Mouse (Mus musculus) heart, embryonic 13.5 days (tissue): ENCODE measurements at regions not wholly inside any gene's neighbourhood (a gene's known extent, or its start where the extent isn't known, plus 50 kb on each side); places are given as distances from the start of the nearest gene placed in this dataset.

Experiments used
- ATAC-seq: fragments of 200-750 bp; cut with Nextera tagmentation; 2 replicates; pipeline ENCODE4 v1.8.0; 2017; ENCODE audit warnings: moderate TSS enrichment; ENCODE audit not compliant: insufficient number of reproducible peaks, low FRiP score, low TSS enrichment; ENCODE audit errors: extremely low read depth
- H3K27ac ChIP-seq: fragments of 300-500 bp; sonication (generic); replicated peaks from 2 replicates; pipeline ENCODE4 v1.5.1; 2015; ENCODE audit warnings: moderate library complexity, mild to moderate bottlenecking, inconsistent platforms
- H3K27me3 ChIP-seq: fragments of 300-500 bp; sonication (generic); replicated peaks from 2 replicates; pipeline ENCODE4 v1.6.1; 2015; ENCODE audit warnings: mild to moderate bottlenecking, inconsistent platforms
- H3K36me3 ChIP-seq: fragments of 300-500 bp; sonication (generic); 2 replicates; pipeline ENCODE4 v1.6.1; 2015; ENCODE audit warnings: mild to moderate bottlenecking, inconsistent platforms
- H3K4me1 ChIP-seq: fragments of 300-500 bp; sonication (generic); 2 replicates; pipeline ENCODE4 v1.6.1; 2015; ENCODE audit warnings: inconsistent platforms
- H3K4me2 ChIP-seq: fragments of 300-500 bp; sonication (generic); 2 replicates; pipeline ENCODE4 v1.6.1; 2015; ENCODE audit warnings: inconsistent platforms, mild to moderate bottlenecking, moderate library complexity
- H3K4me3 ChIP-seq: fragments of 300-500 bp; sonication (generic); 2 replicates; pipeline ENCODE4 v1.5.1; 2015; ENCODE audit warnings: moderate library complexity, mild to moderate bottlenecking, inconsistent platforms
- H3K9ac ChIP-seq: fragments of 300-500 bp; sonication (generic); 2 replicates; pipeline ENCODE4 v1.6.1; 2015; ENCODE audit warnings: inconsistent platforms, mild to moderate bottlenecking, moderate library complexity
- H3K9me3 ChIP-seq: fragments of 300-500 bp; sonication (generic); 2 replicates; pipeline ENCODE4 v1.6.1; 2016; ENCODE audit warnings: inconsistent platforms
- WGBS: fragments of 180-500 bp; shearing (Covaris S2); methylation state at CpG from one replicate; pipeline ENCODE4 v1.1.7; 2015; ENCODE audit warnings: mixed read lengths; 5-methylcytosine and 5-hydroxymethylcytosine counted together

DNA sequence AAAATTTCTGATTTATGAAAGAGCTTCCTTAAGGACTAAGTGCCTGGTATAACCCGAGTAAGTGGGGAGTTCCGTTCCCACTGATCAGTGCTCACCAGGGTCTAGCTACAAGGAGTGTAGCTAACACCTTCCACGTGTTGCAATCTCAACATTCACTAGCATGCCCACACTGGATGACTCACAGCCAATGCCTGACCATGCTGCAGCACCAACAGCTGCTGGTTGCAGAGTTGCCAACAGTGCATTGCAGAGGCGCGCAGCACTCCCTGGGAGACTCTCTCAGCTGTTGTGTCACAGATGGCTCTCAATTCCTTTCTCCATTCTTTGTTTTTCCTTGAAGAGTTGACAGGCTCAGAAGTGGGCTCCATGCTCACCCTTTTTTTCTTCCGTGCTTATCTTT is 787.5 kb upstream of the Tenm3 start:
- Histone ChIP-seq H3K4me1 (no peaks in the 10 kb centered on the region), H3K4me2 (no peak overlapping the region), H3K27ac (no peak overlapping the region), H3K4me3 (no peak overlapping the region), H3K36me3 (no peaks in the 10 kb centered on the region), H3K9ac (no peak overlapping the region), H3K27me3 (no peaks in the 10 kb centered on the region), H3K9me3 (no peaks in the 10 kb centered on the region)
- no peak for ATAC-seq
- WGBS, result 52% methylated on average over 6 of the region's 6 CpGs

DNA sequence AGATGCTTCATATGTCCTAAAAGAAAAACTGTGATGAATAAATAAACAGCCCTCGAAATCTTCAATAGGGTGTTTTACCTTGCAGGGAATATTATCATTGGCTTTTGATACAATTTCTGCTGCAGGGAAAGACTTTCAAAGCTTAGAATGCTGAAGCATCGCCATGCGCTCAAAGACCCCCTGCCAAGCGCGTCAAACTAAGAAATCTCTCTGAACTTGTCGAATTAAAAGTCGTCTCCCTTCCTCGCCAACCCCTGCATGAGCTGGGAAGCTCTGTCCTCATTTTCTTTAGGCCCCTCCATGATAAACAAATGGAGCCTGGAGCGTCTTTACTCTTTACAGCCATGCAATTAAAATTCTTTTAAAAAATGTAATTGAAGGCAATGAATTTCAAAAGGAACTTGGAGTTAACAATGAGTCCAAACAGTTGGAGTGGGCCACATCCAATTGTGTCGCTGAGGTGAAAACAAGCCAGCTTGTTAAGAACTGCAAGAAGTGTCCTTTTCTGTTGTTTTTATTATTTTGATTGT is 784.3 kb upstream of the Tenm3 start:
- 42% methylated on average over 10 of the region's 10 CpGs for WGBS
- Histone ChIP-seq H3K4me2 (no peak overlapping the region), H3K27me3 (no peaks in the 10 kb centered on the region), H3K4me1 (no peaks in the 10 kb centered on the region), H3K27ac (no peak overlapping the region), H3K9me3 (no peaks in the 10 kb centered on the region), H3K4me3 (no peak overlapping the region), H3K9ac (no peak overlapping the region), H3K36me3 (no peaks in the 10 kb centered on the region)
- no peak for ATAC-seq

DNA sequence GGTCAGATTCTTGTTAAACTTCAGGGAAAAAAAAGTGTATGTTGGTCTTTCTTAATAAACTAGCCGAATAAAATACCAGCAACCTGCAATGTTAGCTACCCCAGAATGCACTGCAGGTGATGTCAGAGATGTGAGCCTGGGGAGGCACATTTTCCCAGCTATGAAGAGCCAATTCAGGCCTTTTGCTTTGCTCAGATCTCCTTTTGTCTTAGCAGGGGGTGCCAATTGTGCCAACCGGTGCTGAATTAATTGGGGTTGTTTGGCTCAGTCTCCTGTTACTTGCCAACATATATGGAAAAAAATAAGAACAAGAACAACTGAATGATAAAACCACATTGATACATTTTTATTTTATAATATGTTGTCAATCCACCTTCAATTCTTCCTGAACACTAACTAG is 751.8 kb upstream of the Tenm3 start:
- 69% methylated on average over 2 of the region's 2 CpGs for WGBS

DNA sequence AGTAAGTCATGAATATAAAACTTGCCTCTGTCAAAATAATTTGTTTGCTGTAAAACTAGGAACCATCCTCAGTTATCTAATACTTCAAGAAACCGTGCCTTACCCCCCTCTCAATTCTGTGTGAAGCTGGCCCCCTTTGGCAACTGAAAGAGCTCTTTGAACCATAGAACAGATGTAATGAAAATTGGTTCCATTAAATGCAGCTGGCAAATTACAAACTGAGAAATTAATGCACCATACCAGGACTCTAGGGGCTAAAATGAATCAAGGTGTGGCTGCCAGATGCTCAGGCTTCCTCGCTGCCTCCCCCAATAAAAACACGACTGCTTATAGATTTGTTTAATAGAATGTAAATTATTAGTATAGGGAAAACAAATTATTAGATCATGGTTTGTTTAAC is 723.7 kb upstream of the Tenm3 start:
- no peaks in the 10 kb centered on the region for H3K36me3 ChIP-seq
- H3K9ac ChIP-seq, result no peak overlapping the region
- no peak for ATAC-seq
- H3K27me3 ChIP-seq, result no peaks in the 10 kb centered on the region
- H3K27ac ChIP-seq, result no peak overlapping the region
- H3K9me3 ChIP-seq, result no peaks in the 10 kb centered on the region
- no peaks in the 10 kb centered on the region for H3K4me1 ChIP-seq
- WGBS, result 66% methylated on average over 3 of the region's 3 CpGs
- H3K4me3 ChIP-seq, result no peak overlapping the region
- no peak overlapping the region for H3K4me2 ChIP-seq

More for the DNA sequence above, 751.8 kb upstream of the Tenm3 start:
- Histone ChIP-seq H3K9me3 (no peaks in the 10 kb centered on the region), H3K4me3 (no peak overlapping the region), H3K9ac (no peak overlapping the region), H3K27me3 (no peaks in the 10 kb centered on the region), H3K4me1 (no peaks in the 10 kb centered on the region), H3K36me3 (no peaks in the 10 kb centered on the region), H3K4me2 (no peak overlapping the region), H3K27ac (no peak overlapping the region)
- no peak for ATAC-seq

DNA sequence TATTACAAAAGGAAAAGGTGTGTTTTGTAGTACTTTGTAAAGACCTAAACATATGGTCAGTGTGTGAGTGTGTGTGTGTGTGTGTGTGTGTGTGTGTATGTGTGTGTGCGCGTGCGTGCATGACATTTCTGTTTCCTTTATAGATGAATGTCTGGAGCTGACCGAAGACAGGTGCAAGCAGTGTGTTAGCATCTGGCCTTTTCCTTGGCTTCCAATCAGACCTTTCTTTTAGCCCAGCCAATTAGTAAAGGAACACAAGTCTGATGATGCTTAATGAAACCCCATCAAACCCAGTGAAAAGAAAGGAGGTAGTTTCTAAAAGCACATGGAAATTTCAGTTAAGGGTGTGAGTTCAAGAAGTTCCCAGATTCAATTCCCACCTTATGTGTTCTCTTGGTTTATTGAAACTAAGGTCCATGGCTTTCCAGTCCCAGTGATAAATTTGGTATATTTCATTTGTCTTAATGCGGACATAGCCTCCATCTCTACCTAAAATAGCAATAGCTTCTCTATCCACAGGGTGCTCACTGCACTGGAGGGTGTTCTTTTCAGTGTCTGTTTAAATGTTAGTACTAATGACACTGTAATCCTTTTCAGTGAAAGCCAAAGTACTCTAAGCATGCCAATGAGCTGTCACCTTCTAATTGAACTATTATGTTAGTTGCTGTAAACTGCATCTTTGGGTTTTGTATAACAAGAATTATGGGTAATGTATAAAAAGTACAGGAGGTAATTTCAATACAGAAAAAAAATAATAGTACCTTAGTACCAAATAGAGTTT is 719.9 kb upstream of the Tenm3 start:
- Histone ChIP-seq H3K4me1 (no peaks in the 10 kb centered on the region), H3K36me3 (no peaks in the 10 kb centered on the region), H3K4me3 (no peak overlapping the region), H3K27ac (no peak overlapping the region), H3K27me3 (no peaks in the 10 kb centered on the region), H3K9ac (no peak overlapping the region), H3K4me2 (no peak overlapping the region), H3K9me3 (no peaks in the 10 kb centered on the region)
- 88% methylated on average over 5 of the region's 5 CpGs for WGBS
- no peak for ATAC-seq

DNA sequence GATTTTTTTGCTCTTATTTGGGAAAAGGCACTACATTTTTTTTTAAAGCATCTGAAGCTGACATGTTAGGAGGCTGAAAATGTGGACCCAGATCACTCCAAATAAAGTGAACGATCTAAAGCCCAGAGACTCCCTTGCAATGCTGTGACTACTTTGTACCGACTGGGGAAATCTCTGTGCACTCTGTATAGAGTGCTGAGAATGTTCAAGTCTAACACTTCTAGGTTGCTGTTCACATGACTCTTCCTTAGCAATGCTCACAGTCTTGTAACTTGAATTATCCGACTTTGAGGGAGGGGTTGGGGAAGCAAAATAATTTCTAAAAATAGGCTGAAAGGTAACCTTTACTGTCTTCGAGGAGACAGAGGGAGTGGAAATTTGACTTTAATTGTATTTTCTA is 719.2 kb upstream of the Tenm3 start:
- no peak overlapping the region for H3K4me2 ChIP-seq
- H3K4me3 ChIP-seq, result no peak overlapping the region
- H3K27me3 ChIP-seq, result no peaks in the 10 kb centered on the region
- H3K9ac ChIP-seq, result no peak overlapping the region
- no peaks in the 10 kb centered on the region for H3K36me3 ChIP-seq
- H3K27ac ChIP-seq, result no peak overlapping the region
- WGBS, result 69% methylated on average over 4 of the region's 4 CpGs
- no peak for ATAC-seq
- H3K4me1 ChIP-seq, result no peaks in the 10 kb centered on the region
- H3K9me3 ChIP-seq, result no peaks in the 10 kb centered on the region

DNA sequence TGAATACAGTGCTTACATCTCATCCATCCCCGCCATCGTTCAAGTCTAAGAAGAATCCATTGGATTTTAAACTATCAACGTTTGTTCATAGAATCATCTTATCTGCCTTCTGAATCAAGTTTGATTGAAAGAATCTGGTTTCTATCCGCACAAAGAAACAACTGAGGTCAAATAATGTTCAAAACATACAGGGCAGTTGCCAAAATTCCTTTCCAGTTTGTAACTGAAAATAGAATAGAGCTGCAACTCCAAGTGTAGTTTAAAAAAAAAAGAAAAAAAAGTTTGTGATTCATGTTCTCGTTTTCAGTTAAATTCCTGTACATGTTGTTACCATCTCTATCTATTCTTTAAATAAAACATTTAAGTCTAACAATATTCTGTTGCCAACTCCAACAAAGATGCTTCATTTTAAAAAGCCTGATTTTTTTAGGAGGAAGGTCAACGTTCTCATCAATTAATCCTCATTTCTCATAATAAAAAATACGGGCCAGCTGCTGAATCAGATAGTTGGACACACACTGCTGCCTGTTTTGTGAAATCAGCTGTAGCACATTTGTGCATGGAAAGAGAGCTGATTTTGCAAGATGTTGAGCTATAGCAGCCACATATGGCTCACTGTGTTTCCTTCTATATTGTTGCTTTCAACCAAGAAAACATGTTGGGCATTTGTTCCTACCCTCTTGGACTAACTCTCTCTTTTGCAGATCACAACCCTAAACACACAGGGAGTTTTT is 712.1 kb upstream of the Tenm3 start:
- WGBS, result 66% methylated on average over 7 of the region's 7 CpGs
- H3K9ac ChIP-seq, result no peak overlapping the region
- H3K27me3 ChIP-seq, result no peaks in the 10 kb centered on the region
- H3K36me3 ChIP-seq, result no peaks in the 10 kb centered on the region
- H3K9me3 ChIP-seq, result no peaks in the 10 kb centered on the region
- H3K4me2 ChIP-seq, result no peak overlapping the region
- H3K4me1 ChIP-seq, result peaks cover 12% of the 10 kb centered on the region; the same call in 1 of the 2 replicates
- H3K27ac ChIP-seq, result no peak overlapping the region
- ATAC-seq, result no peak
- H3K4me3 ChIP-seq, result no peak overlapping the region

DNA sequence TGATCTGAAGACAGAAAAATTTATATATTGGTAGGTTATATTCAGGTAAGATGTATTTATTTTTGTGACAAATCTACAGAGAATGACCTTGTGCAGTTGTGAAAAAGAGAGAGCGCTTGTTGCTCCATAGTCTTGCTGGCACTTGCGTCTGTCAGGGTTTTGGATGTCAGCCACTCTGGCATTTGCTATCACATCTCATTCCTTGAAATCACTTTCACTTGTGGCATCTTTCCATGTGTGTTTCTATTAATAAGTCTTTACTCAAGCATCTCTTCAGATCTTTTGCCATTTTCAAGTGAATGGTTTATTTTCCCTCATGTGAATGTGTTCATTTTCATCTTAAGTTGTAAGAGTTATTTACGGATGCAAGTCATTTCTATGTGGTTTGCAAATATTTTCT is 709.4 kb upstream of the Tenm3 start:
- ATAC-seq, result no peak

DNA sequence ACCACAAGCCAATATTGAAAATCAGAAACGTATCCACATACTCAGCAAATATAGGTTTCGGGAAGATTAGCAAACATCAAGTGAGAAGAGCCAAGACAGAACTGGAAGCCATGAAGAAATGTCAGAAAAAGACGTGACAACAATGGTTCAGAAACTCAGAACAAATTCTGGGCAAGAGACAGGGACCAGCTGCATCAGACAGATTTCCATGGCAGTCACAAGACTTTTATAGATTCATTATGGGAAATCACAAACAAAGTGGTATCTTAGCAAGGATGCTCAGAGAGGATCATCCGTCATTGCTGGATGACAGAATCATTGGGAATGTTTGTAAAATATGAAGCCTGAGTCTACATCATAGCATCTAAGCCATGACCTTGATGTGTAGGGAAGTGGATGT is 699.6 kb upstream of the Tenm3 start:
- no peak overlapping the region for H3K9ac ChIP-seq
- WGBS, result 81% methylated on average over 4 of the region's 4 CpGs
- no peaks in the 10 kb centered on the region for H3K9me3 ChIP-seq
- no peaks in the 10 kb centered on the region for H3K36me3 ChIP-seq
- H3K4me1 ChIP-seq, result no peaks in the 10 kb centered on the region
- no peak overlapping the region for H3K27ac ChIP-seq
- H3K4me3 ChIP-seq, result no peak overlapping the region
- H3K27me3 ChIP-seq, result no peaks in the 10 kb centered on the region
- no peak for ATAC-seq
- H3K4me2 ChIP-seq, result no peak overlapping the region

More for the DNA sequence above, 709.4 kb upstream of the Tenm3 start:
- peaks cover 12% of the 10 kb centered on the region; the same call in 1 of the 2 replicates for H3K4me1 ChIP-seq
- H3K36me3 ChIP-seq, result no peaks in the 10 kb centered on the region
- H3K27ac ChIP-seq, result no peak overlapping the region
- H3K4me2 ChIP-seq, result no peak overlapping the region
- H3K9ac ChIP-seq, result no peak overlapping the region
- no peaks in the 10 kb centered on the region for H3K27me3 ChIP-seq
- 41% methylated on average over 3 of the region's 3 CpGs for WGBS
- no peak overlapping the region for H3K4me3 ChIP-seq
- no peaks in the 10 kb centered on the region for H3K9me3 ChIP-seq

DNA sequence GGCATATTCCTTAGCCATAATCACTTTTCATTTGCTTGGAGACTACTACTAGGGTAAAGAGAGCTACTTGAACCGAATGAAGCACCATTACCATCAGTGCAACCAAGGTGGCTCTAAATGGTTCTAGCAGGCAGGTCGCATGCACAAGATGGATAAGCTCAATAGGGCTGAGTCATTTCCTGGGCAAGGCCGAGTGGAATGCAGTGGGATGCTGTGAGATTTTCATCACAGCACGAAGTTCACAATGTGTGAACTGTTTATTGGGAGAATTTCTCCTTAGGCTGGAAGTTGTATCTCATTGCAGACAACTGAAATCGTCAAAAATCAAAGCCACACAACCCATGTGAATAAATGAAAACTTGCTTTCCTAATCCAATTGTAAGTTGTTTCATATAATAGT is 697.6 kb upstream of the Tenm3 start:
- no peak for ATAC-seq
- Histone ChIP-seq H3K4me1 (no peaks in the 10 kb centered on the region), H3K27me3 (no peaks in the 10 kb centered on the region), H3K4me2 (no peak overlapping the region), H3K4me3 (no peak overlapping the region), H3K27ac (no peak overlapping the region), H3K9me3 (no peaks in the 10 kb centered on the region), H3K9ac (no peak overlapping the region), H3K36me3 (no peaks in the 10 kb centered on the region)
- 41% methylated on average over 5 of the region's 5 CpGs for WGBS

DNA sequence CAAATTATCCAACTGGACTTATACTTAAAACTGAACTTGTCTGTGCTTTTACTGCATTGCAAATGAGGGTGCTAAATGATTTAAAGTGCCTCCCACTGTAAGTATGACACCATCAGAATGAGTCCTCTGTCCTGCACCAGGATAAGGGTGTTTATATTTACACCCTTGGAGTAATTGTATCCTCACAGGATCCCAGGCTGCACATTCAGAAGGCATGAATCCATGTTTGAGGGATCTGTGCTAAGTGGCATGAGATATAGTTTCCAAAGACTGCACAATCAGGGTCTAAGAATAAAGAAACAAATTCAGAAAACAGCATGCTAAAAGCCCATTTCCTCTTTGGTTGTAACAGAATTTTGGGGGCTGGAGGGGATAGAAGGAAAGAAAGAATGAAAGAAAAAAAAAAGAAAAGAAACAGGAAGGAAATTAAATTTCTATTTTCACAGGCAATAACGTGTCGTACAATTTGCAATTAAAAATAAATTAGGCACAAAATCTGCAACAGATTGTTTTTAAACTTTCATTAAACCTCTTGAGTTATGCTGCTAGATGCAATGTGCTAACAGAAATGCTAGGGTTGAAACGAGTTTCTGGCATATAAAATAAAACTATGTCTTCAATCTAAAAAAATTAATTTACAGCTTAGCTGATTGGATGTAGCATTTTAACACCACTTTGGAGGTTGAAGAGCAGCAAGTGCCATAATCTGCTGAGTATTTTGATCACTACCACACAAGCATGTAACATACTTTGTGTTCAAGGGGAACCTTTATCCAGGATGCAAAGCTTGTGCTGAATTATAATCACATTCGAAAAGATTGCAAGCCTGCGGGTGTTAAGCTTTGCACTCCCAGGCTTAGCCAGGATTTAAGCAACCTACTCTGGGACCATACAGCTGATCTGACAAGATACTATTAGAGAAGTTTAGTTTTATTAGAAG is 689.9 kb upstream of the Tenm3 start:
- Histone ChIP-seq H3K4me2 (no peak overlapping the region), H3K9me3 (no peaks in the 10 kb centered on the region), H3K9ac (no peak overlapping the region), H3K27me3 (no peaks in the 10 kb centered on the region), H3K4me3 (no peak overlapping the region), H3K4me1 (no peaks in the 10 kb centered on the region), H3K36me3 (no peaks in the 10 kb centered on the region), H3K27ac (no peak overlapping the region)
- WGBS, result 67% methylated on average over 5 of the region's 5 CpGs
- ATAC-seq, result no peak
